Mouse (Mus musculus): ENCODE results near the gene Tmcc2.

Gene Tmcc2

GRCm38 (mm10) chr1:132341731-132342501 lies 49.2 kb downstream of the Tmcc2 start:
- no peak for DNase-seq

DNA sequence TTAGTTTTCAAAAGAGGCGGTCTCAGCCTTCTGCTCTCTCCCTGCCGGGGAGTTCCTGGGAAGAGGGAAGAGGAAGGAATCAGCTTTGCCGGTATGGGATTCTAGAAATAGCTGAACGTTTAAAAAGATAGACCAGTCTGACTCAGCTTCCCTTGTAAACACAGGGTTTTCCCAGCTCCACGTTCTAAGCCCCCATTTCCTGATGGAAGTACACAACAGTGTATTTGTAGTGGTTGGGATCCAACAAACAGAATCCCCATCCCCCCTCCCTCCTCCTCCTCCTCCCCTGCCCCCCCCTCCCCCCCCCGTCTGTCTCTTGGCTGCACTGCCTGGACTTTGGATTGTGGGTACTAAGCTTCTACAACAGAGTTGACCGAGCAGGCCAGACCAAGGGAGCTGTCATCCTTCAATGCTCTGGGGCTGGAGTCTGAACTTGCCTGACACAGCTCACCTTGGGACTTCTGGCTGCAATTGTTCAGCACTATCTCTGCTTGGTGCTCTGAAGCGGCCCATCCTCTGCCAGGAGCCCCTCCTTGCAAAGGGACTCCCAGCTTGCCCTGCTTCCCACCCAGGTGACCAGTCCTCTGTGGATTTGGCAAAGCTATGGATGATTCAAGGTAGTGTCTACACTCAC lies 52.9 kb downstream of the Tmcc2 start:
- DNase-seq: no peak

DNA sequence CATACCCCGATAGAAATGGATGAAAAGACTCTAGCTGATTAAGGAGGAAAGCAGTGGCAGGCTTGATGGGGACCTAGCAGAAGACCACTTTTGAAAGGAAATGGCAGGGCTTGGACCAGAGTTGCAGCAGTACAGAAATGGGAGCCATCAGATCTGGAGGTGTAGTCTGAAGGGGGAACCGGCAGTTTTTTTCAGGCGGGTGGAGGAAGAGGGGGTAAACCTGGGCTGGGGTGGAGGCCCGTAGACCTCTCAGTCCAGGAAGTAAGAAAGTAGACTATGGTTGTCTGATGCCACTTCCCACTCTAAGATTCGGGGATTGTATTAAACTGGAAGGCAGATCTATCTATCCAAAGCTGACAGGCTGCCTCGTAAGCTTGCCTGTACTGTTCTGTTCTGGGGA lies 54.2 kb downstream of the Tmcc2 start:
- DNase-seq: no peak

GRCm38 (mm10) chr1:132335378-132335965 lies 55.6 kb downstream of the Tmcc2 start:
- no peak for DNase-seq

GRCm38 (mm10) chr1:132334178-132334801 lies 56.8 kb downstream of the Tmcc2 start:
- no peak for DNase-seq

- peak in 1 of 2 experiments; percentile 55 for DNase-seq
Observed at GRCm38 (mm10) chr1:132333675-132334141, 57.4 kb downstream of the Tmcc2 start.

DNA sequence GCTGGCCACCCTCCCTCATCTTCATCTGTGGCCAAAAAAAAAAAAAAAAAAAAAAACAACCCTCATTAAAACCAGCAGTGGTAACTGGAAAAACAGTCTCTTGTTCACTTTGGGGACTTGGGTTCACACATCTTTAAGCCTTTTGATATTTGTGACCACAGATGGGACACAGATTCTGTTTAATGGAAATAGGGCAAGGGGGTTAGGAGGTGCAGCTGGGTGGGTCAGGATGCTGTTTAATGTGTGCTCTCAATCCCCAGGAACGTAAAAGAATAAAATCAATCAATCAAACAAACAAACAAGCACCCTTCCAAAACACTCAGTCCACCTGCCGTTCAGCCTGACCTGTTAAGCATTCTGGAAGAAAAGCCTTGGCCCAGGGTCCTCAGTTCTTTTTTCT lies 57.9 kb downstream of the Tmcc2 start:
- no peak for DNase-seq

- no peak for DNase-seq
Observed at GRCm38 (mm10) chr1:132331283-132331682, 59.8 kb downstream of the Tmcc2 start.

- peak; percentile 74 to 80 for DNase-seq
Observed at GRCm38 (mm10) chr1:132330397-132330796, 60.7 kb downstream of the Tmcc2 start.

DNA sequence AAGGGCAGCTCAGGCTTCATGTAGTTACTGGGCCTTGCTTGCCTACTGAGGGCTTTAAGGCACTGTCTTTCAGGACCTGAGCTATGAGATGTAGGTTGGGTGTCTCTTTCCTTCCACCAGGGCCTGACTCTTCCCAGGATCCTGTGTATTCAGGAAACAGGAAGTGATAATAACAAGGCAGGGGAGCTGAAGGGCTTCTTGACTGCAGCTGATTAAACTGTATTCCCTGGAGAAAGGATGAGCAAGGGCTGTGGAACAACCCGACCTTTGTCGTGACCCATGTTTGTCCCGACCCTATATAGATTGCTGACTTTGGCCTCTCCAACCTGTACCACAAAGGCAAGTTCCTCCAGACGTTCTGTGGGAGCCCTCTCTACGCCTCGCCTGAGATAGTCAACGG lies 61.4 kb downstream of the Tmcc2 start:
- DNase-seq: no peak

- no peak for DNase-seq
Observed at GRCm38 (mm10) chr1:132328565-132328964, 62.5 kb downstream of the Tmcc2 start.

- DNase-seq: no peak
Observed at GRCm38 (mm10) chr1:132327477-132327876, 63.6 kb downstream of the Tmcc2 start.

GRCm38 (mm10) chr1:132326777-132327176 lies 64.3 kb downstream of the Tmcc2 start:
- peak; percentile 73 to 79 for DNase-seq

GRCm38 (mm10) chr1:132322711-132323542 lies 68.2 kb downstream of the Tmcc2 start:
- peak; percentile 59 to 67 for DNase-seq

GRCm38 (mm10) chr1:132321821-132322580 lies 69.1 kb downstream of the Tmcc2 start:
- DNase-seq: no peak

DNA sequence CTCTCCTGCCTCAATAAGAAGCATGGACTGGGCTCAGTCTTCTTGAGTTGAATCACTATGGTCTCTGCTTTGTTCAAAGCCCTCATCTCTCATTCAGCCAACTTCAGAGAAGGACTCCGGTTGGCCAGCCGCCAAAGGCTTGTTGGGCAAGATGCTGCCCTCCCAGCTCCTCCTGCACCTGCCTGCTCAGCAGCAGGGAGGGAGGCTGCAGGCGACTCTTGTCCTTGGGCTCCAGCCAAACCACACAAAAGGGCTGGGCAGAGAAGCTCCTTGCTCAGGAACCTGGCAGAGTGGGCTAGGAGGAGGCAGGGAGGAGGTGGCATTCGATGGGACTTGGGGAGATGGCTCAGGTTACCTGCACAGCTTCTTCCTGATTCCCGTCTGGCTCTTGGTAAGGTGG lies 71.8 kb downstream of the Tmcc2 start:
- peak; percentile 89 to 90 for DNase-seq

DNA sequence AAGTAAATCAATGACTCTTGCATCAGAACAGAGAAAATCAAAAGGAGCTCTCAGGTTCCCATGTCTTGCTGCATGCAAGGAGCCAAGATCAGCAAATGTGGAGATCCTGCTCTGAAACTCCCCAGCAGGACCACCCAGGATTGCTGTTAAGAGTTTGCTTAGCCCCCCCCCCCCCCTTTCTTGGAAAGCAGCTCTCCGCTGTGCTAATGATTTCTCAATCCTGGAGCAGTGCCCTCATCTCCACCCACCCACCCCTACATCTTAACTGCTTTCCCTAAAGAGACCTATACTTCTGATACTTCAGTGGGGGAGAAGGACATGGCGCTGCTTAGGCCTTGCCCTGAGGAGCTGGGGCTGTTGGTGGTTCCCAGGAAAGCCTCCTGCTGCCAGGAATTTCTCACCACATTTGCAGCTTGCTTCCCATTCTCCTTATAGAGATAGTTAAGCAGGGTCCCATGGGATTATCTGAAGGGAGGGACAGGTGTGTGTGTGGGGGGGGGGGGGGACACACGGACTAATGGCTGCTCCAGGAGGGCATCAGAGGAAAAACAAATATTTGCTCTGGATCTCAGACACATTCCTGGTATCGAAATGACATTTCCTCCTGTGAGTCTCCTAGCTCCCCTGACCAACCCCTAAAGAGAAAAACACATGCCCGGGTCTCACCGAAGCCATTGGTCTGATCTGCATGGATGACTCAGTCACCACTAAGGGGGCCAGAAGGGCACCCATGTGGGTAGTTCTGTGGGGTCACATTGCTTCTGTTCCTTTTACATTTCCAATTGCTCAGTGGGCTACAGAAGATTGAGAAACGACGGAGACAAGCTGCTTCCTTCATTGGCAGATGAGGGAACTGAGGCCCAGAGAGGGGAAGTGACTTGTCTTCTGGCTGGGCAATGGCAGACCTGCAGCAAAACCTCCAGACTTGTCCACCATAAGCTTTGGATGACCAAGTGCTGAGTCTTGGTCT lies 72.9 kb downstream of the Tmcc2 start:
- DNase-seq: no peak

DNA sequence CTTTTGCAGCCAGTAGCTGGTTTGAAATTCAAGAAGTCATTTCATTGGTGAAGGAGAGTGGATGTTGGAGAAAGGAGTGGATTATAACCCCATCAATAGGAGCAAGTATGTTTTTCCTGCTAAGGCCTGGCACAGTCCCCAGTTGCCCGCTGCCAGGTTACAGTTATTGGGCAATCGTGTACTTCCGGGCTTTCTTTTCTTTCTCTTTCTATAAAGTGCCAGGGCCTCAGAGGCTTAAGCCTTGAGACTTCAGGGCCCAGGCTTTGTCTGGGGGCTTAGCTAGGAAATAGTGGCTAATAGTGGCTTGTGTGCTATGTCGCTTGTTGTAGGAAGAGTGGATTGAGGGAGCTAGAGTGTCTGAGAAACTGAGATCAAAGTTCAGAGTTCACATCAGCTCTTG lies 73.7 kb downstream of the Tmcc2 start:
- no peak for DNase-seq

DNA sequence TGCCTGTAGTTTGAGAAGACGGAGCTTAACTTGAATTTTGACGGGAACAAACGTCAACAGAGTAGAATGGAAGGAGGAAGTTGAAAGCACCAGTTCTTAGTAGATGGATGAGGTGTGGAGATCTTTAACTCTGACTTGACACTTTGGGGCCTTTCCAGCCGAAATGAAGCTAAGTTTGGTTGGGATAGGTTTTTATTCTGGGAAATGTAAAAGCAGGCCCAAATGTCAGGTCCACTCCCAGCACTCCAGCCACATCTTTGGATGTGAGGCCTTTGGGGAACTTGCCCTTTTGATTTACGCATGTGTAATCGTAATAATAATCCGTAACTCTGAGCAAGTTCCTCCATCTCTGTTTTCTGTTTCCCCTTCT lies 74.5 kb downstream of the Tmcc2 start:
- no peak for DNase-seq

- peak; percentile 90 to 91 for DNase-seq
Observed at GRCm38 (mm10) chr1:132315889-132316624, 75.0 kb downstream of the Tmcc2 start, which contains the start of gene Nuak2. Nuak2 (plus strand) TSS chr1:132316126.
